Mouse (Mus musculus) heart, embryonic 15.5 days (tissue): ENCODE measurements around the gene Msi2. TPM values are rescaled to one million over a fixed set of nuclear protein-coding genes. Genes with fewer than 3 reads are reported as not detected.

ENCODE experiments used
- ATAC-seq: fragments of 200-750 bp; cut with Nextera tagmentation; replicated peaks from 2 replicates; pipeline ENCODE4 v1.8.0; 2017; ENCODE audit warnings: low read depth, moderate TSS enrichment; ENCODE audit not compliant: insufficient number of reproducible peaks, insufficient read depth, low FRiP score
- H3K27ac ChIP-seq: fragments of 300-500 bp; sonication (generic); 2 replicates; pipeline ENCODE4 v1.5.1; 2015; ENCODE audit warnings: mild to moderate bottlenecking, inconsistent platforms
- H3K27me3 ChIP-seq: fragments of 300-500 bp; sonication (generic); 2 replicates; pipeline ENCODE4 v1.6.1; 2015; ENCODE audit warnings: inconsistent platforms
- H3K36me3 ChIP-seq: fragments of 300-500 bp; sonication (generic); 2 replicates; pipeline ENCODE4 v1.6.1; 2015; ENCODE audit warnings: mild to moderate bottlenecking, inconsistent platforms
- H3K4me1 ChIP-seq: fragments of 300-500 bp; sonication (generic); replicated peaks from 2 replicates; pipeline ENCODE4 v1.6.1; 2015; ENCODE audit warnings: inconsistent platforms
- H3K4me2 ChIP-seq: fragments of 300-500 bp; sonication (generic); 2 replicates; pipeline ENCODE4 v1.6.1; 2015; ENCODE audit warnings: inconsistent platforms, mild to moderate bottlenecking, moderate library complexity
- H3K4me3 ChIP-seq: fragments of 300-500 bp; sonication (generic); 2 replicates; pipeline ENCODE4 v1.5.1; 2015; ENCODE audit warnings: mild to moderate bottlenecking, inconsistent platforms
- H3K9ac ChIP-seq: fragments of 300-500 bp; sonication (generic); 2 replicates; pipeline ENCODE4 v1.6.1; 2015; ENCODE audit warnings: mild to moderate bottlenecking, inconsistent platforms
- H3K9me3 ChIP-seq: fragments of 300-500 bp; sonication (generic); replicated peaks from 2 replicates; pipeline ENCODE4 v1.6.1; 2016; ENCODE audit warnings: inconsistent platforms
- WGBS: fragments of 180-500 bp; shearing (Covaris S2); methylation state at CpG from one replicate; pipeline ENCODE4 v1.1.7; 2015; ENCODE audit warnings: mixed read lengths; 5-methylcytosine and 5-hydroxymethylcytosine counted together
- polyA plus RNA-seq: library from polyadenylated mRNA; unstranded; fragments of >200 nt; fragmentation: Nextera tagmentation; extraction: Ambion mirVana; gene quantifications from 2 replicates; pipeline ENCODE4 v1.2.1, GENCODE M21; 2015

The Msi2 gene
- polyA plus RNA-seq, 1 experiment from 2014 or later = 19.6 TPM

DNA sequence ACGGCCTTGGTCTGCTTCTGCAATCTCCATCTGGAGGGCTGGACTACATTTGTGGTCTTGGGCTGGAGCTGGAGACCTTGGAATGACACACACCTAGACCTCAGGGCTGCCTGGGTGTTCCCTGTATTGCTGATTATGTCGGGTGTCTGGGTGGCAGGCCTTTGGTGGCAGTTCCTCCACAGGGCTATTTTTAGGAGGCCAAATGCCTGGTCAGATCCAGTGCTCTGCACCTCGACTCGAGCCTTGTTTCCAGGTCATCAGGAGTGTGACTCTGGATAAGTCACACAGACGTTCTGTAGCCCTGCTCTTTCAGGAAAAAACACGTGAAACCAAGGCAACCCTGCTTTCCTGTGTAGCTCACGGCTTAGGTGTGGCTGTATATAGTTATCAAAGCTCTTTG, 358.6 kb downstream of the Msi2 start:
- H3K4me3 ChIP-seq = no peak overlapping the region
- H3K9me3 ChIP-seq = no peaks in the 10 kb centered on the region
- H3K27ac ChIP-seq = peak overlapping the region; percentile 77
- H3K9ac ChIP-seq = no peak overlapping the region
- no peaks in the 10 kb centered on the region for H3K36me3 ChIP-seq
- WGBS = 32% methylated on average over 7 of the region's 7 CpGs
- H3K4me2 ChIP-seq = no peak overlapping the region
- ATAC-seq = 0 out of 2 replicates have a peak, but pooled peaks have one; percentile 2
- no peaks in the 10 kb centered on the region for H3K27me3 ChIP-seq
- peaks cover 48% of the 10 kb centered on the region for H3K4me1 ChIP-seq

DNA sequence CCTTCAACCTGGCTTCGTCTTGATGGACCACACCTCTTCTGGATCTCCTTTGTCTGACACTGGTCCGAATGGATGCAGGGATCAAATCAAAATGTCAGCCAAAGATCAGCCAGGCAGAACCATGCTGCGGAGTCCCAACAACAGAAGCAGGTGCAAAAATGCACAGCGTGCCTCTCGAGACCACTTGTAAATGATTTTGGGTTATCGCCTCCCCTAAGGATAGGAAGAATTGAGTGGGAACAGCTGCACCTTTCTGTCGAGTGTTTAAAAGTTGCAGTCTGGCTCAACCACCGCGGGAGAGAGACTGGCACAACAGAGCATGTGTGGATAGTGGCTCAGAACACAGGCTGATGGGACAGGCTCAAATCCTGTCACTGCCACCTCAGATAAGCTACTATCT, 361.0 kb downstream of the Msi2 start:
- Histone ChIP-seq H3K27me3 (no peaks in the 10 kb centered on the region), H3K27ac (peak overlapping the region; percentile 46; the same call in 1 of the 2 replicates), H3K9ac (no peak overlapping the region), H3K36me3 (no peaks in the 10 kb centered on the region), H3K4me2 (no peak overlapping the region), H3K4me1 (peaks cover 50% of the 10 kb centered on the region), H3K4me3 (no peak overlapping the region), H3K9me3 (no peaks in the 10 kb centered on the region)
- no peak for ATAC-seq
- 37% methylated on average over 9 of the region's 9 CpGs for WGBS

DNA sequence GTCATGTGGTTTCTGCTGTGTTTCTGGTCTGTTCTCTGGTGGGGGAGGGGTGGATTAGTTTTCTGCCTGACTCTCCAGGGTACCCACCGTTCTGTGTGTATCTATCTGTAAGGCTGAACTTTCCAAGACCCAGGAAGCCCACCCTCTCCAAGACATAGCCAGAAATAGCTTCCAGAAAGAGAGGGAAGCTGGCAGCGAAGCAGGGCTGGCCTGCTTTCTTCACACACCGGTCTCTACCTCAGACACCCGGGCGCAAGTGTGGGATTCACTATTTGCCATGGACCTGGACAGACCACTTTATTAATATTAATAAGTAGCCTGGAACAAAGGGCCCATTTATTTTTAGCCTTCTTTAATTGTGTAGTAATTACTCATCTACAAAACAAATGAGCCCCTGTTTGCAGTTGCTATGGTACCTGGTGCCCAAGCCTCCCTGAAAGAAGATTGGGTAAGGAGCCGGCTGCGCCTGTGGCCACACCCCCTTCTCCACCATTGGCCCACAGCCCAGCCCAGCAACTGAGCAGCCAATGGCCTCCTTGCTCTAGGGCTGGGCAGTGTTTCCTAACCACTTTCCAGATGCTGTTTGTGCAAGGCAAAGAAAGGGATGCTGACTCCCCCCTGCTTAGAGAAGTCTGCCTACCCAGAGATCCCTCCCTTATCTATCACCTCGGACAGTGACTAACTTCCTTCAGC, 361.6 kb downstream of the Msi2 start:
- peak overlapping the region; percentile 64 for H3K27ac ChIP-seq
- H3K4me2 ChIP-seq = no peak overlapping the region
- ATAC-seq = peak; percentile 77
- no peaks in the 10 kb centered on the region for H3K36me3 ChIP-seq
- WGBS = 47% methylated on average over 8 of the region's 8 CpGs
- no peak overlapping the region for H3K9ac ChIP-seq
- peaks cover 56% of the 10 kb centered on the region for H3K4me1 ChIP-seq
- no peaks in the 10 kb centered on the region for H3K27me3 ChIP-seq
- H3K4me3 ChIP-seq = no peak overlapping the region
- H3K9me3 ChIP-seq = no peaks in the 10 kb centered on the region

DNA sequence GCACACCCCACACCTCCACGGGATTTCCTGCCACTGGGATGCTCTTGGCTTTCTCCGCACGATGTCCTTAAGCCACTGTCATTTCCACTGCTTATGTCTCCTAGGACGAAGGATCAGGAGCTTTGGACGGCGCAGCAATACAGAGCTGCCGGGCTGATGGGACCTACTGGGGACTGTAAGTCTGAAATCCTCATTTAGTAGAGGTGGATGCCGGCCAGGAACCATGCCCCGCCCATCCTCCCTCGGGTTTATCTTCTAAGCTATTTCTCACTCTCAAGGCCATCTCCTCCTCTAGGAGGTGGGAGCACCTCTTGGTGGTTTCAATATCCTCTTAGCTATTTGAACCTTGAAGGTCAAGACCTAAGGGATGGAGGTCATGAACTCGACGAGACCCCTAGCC, 362.3 kb downstream of the Msi2 start:
- H3K36me3 ChIP-seq = no peaks in the 10 kb centered on the region
- H3K27ac ChIP-seq = peak overlapping the region; percentile 64
- no peak overlapping the region for H3K4me3 ChIP-seq
- H3K4me2 ChIP-seq = no peak overlapping the region
- peaks cover 62% of the 10 kb centered on the region for H3K4me1 ChIP-seq
- 59% methylated on average over 12 of the region's 12 CpGs for WGBS
- H3K9me3 ChIP-seq = no peaks in the 10 kb centered on the region
- H3K27me3 ChIP-seq = no peaks in the 10 kb centered on the region
- no peak overlapping the region for H3K9ac ChIP-seq
- ATAC-seq = no peak

DNA sequence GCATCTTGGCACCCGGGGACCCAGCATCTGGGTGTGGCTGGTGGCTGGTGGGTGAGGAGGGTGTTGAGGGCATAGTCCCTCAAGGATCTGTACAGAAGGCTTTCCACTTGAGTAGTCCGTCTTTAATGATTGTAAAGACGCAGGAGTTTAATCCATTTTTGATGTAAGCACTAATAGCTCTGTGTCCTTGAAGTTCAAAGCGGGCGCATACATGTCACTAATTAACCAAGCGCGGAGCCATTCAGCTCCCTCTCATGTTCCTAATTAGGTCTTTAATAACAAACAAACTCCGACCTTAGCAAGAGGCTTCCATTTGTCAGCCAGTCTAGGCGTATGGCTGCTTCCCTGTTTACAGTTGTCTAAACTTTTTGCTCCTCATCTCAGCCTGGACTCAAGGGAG, 363.5 kb downstream of the Msi2 start:
- ATAC-seq = no peak
- H3K27ac ChIP-seq = no peak overlapping the region
- WGBS = 91% methylated on average over 9 of the region's 9 CpGs
- H3K4me2 ChIP-seq = no peak overlapping the region
- H3K4me3 ChIP-seq = no peak overlapping the region
- H3K36me3 ChIP-seq = no peaks in the 10 kb centered on the region
- H3K4me1 ChIP-seq = peaks cover 61% of the 10 kb centered on the region
- no peaks in the 10 kb centered on the region for H3K27me3 ChIP-seq
- no peaks in the 10 kb centered on the region for H3K9me3 ChIP-seq
- H3K9ac ChIP-seq = no peak overlapping the region

DNA sequence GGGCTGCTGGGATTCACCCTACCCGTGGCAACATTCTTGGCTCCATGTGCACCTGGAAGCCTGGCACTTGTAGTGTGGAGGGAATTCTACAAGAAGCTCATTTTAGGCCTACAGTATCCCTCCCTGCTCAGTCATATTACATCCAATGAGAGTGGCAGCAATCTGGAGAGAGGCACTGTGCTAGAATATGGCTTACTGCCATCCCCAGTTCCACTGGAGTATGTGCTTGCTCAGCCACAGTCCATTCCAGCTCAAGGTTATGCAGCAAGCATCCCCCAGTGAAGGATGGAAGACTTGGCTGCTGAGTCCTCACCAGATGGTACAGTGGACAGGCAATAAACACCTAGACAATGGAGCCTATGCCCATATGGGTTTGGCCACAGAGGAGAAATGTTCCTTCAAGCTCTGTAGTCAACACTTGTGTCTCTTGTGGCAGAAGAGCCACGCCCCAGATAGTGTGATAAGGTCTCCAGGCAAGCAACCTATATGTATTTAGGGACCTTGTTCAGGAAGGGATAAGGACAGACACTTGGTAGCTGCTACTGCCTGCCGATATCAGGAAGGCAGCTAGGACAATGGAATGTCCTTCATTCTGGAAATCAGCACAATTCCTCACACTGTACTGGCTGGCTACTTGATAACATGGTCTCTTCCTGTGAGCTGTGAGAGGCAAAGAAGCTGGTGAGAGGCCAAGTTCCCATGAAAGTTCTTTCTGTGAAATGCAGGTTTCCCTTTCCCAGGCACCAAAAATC, 366.4 kb downstream of the Msi2 start:
- no peaks in the 10 kb centered on the region for H3K9me3 ChIP-seq
- H3K27ac ChIP-seq = peak overlapping the region; percentile 40
- H3K9ac ChIP-seq = no peak overlapping the region
- ATAC-seq = peak; percentile 60
- peaks cover 13% of the 10 kb centered on the region; the same call in 1 of the 2 replicates for H3K36me3 ChIP-seq
- H3K4me3 ChIP-seq = no peak overlapping the region
- H3K4me2 ChIP-seq = no peak overlapping the region
- H3K27me3 ChIP-seq = no peaks in the 10 kb centered on the region
- WGBS = 37% methylated on average over 3 of the region's 3 CpGs
- peaks cover 33% of the 10 kb centered on the region for H3K4me1 ChIP-seq

DNA sequence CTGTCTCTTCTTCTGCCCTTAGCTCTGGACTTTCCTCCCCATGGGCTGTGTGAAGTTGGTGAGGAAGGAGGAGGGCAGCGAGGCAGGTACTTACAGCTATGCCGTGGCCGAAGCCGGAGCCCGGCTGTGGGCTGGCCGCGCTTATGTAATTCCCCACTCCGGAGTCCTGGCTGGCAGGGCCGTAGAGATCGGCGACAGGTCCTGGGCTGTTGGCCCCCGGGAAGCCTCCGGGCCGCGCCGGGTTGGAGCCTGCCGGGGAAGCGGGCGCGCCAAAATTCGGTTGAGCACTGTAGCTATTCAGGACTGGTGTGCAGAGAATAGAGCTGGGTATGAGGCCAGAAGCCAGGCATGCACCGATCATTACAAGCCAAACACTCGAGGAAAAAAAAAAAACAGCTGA, 369.6 kb downstream of the Msi2 start:
- WGBS = 72% methylated on average over 23 of the region's 23 CpGs
- no peak for ATAC-seq
- H3K4me3 ChIP-seq = no peak overlapping the region
- H3K27ac ChIP-seq = no peak overlapping the region
- H3K36me3 ChIP-seq = peaks cover 16% of the 10 kb centered on the region; the same call in 1 of the 2 replicates
- H3K27me3 ChIP-seq = no peaks in the 10 kb centered on the region
- no peak overlapping the region for H3K9ac ChIP-seq
- peaks cover 20% of the 10 kb centered on the region for H3K4me1 ChIP-seq
- H3K9me3 ChIP-seq = no peaks in the 10 kb centered on the region
- H3K4me2 ChIP-seq = no peak overlapping the region

DNA sequence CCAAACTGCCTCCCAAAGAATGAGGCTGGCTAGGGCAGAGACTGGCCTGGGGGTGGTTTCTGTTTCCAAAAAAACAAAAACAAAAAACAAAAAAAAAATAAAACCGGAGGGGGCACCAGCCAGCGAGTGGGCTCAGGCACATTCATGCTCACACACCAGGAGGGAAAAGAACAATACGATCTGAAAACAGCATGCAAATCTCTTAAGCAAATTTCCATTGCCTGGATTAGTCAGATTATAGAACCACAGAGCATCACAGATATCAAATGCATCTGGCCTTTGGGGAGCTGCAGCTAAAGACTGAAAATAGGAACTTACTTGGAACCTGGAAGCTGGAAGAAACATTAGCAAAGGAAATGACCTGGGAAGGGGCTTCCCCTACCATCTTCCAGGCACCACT, 370.3 kb downstream of the Msi2 start:
- Histone ChIP-seq H3K4me3 (no peak overlapping the region), H3K4me2 (no peak overlapping the region), H3K9ac (no peak overlapping the region), H3K27me3 (no peaks in the 10 kb centered on the region), H3K27ac (no peak overlapping the region), H3K36me3 (peaks cover 16% of the 10 kb centered on the region; the same call in 1 of the 2 replicates), H3K4me1 (peaks cover 20% of the 10 kb centered on the region), H3K9me3 (no peaks in the 10 kb centered on the region)
- no peak for ATAC-seq
- WGBS = 86% methylated on average over 3 of the region's 3 CpGs

DNA sequence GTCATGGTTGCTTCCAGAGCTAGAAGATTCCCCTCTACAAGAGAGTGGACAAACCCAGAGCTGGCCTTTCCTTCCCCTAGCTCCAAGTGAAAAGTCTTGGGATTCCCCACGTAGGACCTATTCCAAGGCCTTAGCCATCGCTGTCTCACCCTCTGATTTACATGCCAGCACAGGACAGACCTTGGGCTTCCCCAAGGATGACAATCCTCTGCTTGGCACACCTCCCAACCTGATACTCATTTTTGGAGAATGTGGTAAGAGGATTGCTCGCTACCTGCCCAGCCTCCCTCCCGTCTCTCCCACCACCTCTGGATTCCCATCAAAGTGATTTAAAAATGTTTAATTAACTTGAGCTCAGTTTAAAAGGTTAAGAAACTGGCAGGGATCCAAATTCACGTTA, 372.2 kb downstream of the Msi2 start:
- no peak for ATAC-seq
- no peak overlapping the region for H3K27ac ChIP-seq
- H3K9ac ChIP-seq = no peak overlapping the region
- no peak overlapping the region for H3K4me2 ChIP-seq
- H3K36me3 ChIP-seq = peaks cover 16% of the 10 kb centered on the region; the same call in 1 of the 2 replicates
- H3K4me3 ChIP-seq = no peak overlapping the region
- H3K27me3 ChIP-seq = no peaks in the 10 kb centered on the region
- no peaks in the 10 kb centered on the region for H3K9me3 ChIP-seq
- 86% methylated on average over 5 of the region's 5 CpGs for WGBS
- H3K4me1 ChIP-seq = peaks cover 5% of the 10 kb centered on the region

DNA sequence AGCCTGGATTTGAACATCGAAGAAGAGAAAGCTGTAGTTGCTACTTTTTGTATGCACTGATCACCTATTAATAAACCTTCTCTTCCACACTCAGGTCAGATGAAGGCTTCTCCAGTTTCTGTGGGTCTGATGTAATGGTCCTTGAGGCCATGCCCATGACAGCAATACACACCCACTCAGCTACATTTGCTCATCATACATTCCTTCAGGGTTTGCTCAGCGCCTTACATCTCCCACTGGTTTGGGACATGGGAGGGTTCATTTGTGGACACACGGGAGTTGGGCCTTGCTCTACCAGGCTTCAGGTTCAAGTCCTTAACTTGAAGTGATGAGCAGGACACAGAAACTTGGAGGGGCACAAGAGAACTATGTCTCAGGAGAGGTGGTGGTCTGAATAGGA, 380.4 kb downstream of the Msi2 start:
- Histone ChIP-seq H3K4me2 (no peak overlapping the region), H3K4me3 (no peak overlapping the region), H3K9me3 (no peaks in the 10 kb centered on the region), H3K27me3 (no peaks in the 10 kb centered on the region), H3K4me1 (peaks cover 15% of the 10 kb centered on the region), H3K9ac (no peak overlapping the region), H3K36me3 (no peaks in the 10 kb centered on the region; the same call in 1 of the 2 replicates), H3K27ac (no peak overlapping the region)
- 88% methylated on average over 3 of the region's 3 CpGs for WGBS
- ATAC-seq = no peak

DNA sequence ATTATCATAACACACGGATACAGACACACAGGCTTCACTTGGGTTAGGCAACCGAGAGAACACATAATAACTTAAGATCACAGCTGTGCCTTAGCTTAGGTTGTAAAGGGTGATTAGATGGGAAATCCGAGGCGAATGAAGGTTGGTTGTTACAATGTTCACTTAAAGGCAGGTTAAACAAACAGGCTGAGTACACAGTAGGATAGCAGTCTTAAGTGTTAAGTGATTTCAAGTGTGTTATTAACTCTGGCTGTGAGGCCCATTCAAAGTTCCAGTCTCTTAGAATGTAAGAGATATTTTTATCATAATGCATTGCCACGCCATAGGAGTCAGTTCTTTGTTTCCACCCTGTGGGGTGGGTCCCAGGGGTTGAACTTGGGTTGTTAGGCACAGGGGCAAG, 383.4 kb downstream of the Msi2 start:
- WGBS = 41% methylated on average over 5 of the region's 5 CpGs
- no peak for ATAC-seq
- Histone ChIP-seq H3K4me1 (peaks cover 31% of the 10 kb centered on the region), H3K4me2 (no peak overlapping the region), H3K27ac (no peak overlapping the region), H3K9ac (no peak overlapping the region), H3K27me3 (no peaks in the 10 kb centered on the region), H3K36me3 (no peaks in the 10 kb centered on the region), H3K9me3 (no peaks in the 10 kb centered on the region), H3K4me3 (no peak overlapping the region)
